Mouse (Mus musculus) MEL (cell line): ENCODE measurements around the gene Col18a1.

Source experiments
- CTCF ChIP-seq, 3 experiments: IDR thresholded peaks in 2 of 3; conservative IDR thresholded peaks in 1 of 3; 2 replicates each; pipeline ENCODE4 v1.5.1; 2011 to 2012; ENCODE audit warnings: low read length in 3 of 3, low read depth in 2 of 3, mild to moderate bottlenecking in 2 of 3, improper control_type of control experiment in 1 of 3, inconsistent platforms in 1 of 3, mixed read lengths in 1 of 3, moderate library complexity in 1 of 3; ENCODE audit not compliant: control insufficient read depth in 1 of 3, insufficient read depth in 1 of 3, poor library complexity in 1 of 3, severe bottlenecking in 1 of 3
- E2F4 ChIP-seq: IDR thresholded peaks from 2 replicates; pipeline ENCODE4 v1.6.1; 2011; ENCODE audit warnings: low read depth, low read length, improper control_type of control experiment, borderline replicate concordance
- ELF1 ChIP-seq: IDR thresholded peaks from 2 replicates; pipeline ENCODE4 v1.6.1; 2014; ENCODE audit warnings: low read depth, mild to moderate bottlenecking, inconsistent platforms, low read length, improper control_type of control experiment, moderate library complexity
- HCFC1 ChIP-seq: IDR thresholded peaks from 2 replicates; pipeline ENCODE4 v1.6.1; 2012; ENCODE audit warnings: low read depth, mild to moderate bottlenecking, inconsistent platforms, low read length, improper control_type of control experiment, moderate library complexity
- JUND ChIP-seq: IDR thresholded peaks from 2 replicates; pipeline ENCODE4 v1.6.1; 2011; ENCODE audit warnings: low read depth, mild to moderate bottlenecking, improper control_type of control experiment, low read length
- KAT2A ChIP-seq: conservative IDR thresholded peaks from 2 replicates; pipeline ENCODE4 v1.6.1; 2012; ENCODE audit warnings: low read depth, low read length, improper control_type of control experiment, inconsistent platforms
- MAX ChIP-seq: IDR thresholded peaks from 2 replicates; pipeline ENCODE4 v1.6.1; 2011; ENCODE audit warnings: low read length, improper control_type of control experiment
- POLR2A ChIP-seq, 2 experiments: IDR thresholded peaks; 2 replicates each; pipeline ENCODE4 v1.6.1; 2011 to 2012; ENCODE audit warnings: low read length in 2 of 2, mild to moderate bottlenecking in 2 of 2, control low read depth in 1 of 2, improper control_type of control experiment in 1 of 2, low read depth in 1 of 2, moderate library complexity in 1 of 2; ENCODE audit not compliant: control insufficient read depth in 1 of 2, insufficient read depth in 1 of 2, poor library complexity in 1 of 2
- POLR2AphosphoS5 ChIP-seq: IDR thresholded peaks from 2 replicates; pipeline ENCODE4 v1.6.1; 2012; ENCODE audit warnings: low read depth, borderline replicate concordance, mild to moderate bottlenecking, inconsistent platforms, low read length, moderate library complexity, mixed read lengths
- TAL1 ChIP-seq: IDR thresholded peaks from 2 replicates; pipeline ENCODE4 v1.6.1; 2012; ENCODE audit warnings: mild to moderate bottlenecking, inconsistent platforms, low read length, moderate library complexity, mixed read lengths
- TCF12 ChIP-seq: IDR thresholded peaks from 2 replicates; pipeline ENCODE4 v1.6.1; 2014; ENCODE audit warnings: low read depth, mild to moderate bottlenecking, inconsistent platforms, low read length, improper control_type of control experiment, moderate library complexity
- USF1 ChIP-seq: IDR thresholded peaks from 2 replicates; pipeline ENCODE4 v1.6.1; 2014; ENCODE audit warnings: low read depth, mild to moderate bottlenecking, inconsistent platforms, low read length, improper control_type of control experiment, moderate library complexity
- ZNF384 ChIP-seq: IDR thresholded peaks from 2 replicates; pipeline ENCODE4 v1.6.1; 2012; ENCODE audit warnings: low read depth, mild to moderate bottlenecking, inconsistent platforms, low read length, improper control_type of control experiment

GRCm38 (mm10) chr10:77206565-77207079, 40.3 kb upstream of the Col18a1 start:
- TF ChIP-seq CTCF (IDR thresholded peaks at IDR 0.05 in 2 of 3, conservative IDR thresholded peaks at IDR 0.05 in 1 of 3; ENCODE audit: control insufficient read depth in 1 of 3, insufficient read depth in 1 of 3, low read depth in 2 of 3, low read length in 3 of 3, poor library complexity in 1 of 3, severe bottlenecking in 1 of 3) = no peak
- TF ChIP-seq ZNF384 = no peak
- TF ChIP-seq JUND = no peak
- no peak for TF ChIP-seq KAT2A
- no peak for TF ChIP-seq TAL1
- TF ChIP-seq MAX = no peak
- TF ChIP-seq ELF1 = no peak
- TF ChIP-seq USF1 = no peak
- no peak for TF ChIP-seq HCFC1
- TF ChIP-seq POLR2A (IDR thresholded peaks at IDR 0.05; ENCODE audit: control insufficient read depth in 1 of 2, insufficient read depth in 1 of 2, low read depth in 1 of 2, low read length in 2 of 2, poor library complexity in 1 of 2) = no peak
- no peak for TF ChIP-seq TCF12
- TF ChIP-seq POLR2AphosphoS5 = no peak
- no peak for TF ChIP-seq E2F4
